Mouse (Mus musculus) ES-E14 (cell line): ENCODE data around the gene Cc2d2a.

Source experiments
- CHD2 ChIP-seq: IDR thresholded peaks from 2 replicates; pipeline ENCODE4 v1.6.1; 2014; ENCODE audit warnings: mild to moderate bottlenecking, low read depth, low read length, inconsistent platforms
- HCFC1 ChIP-seq: IDR thresholded peaks from 2 replicates; pipeline ENCODE4 v1.6.1; 2012; ENCODE audit warnings: low read length, inconsistent platforms, borderline replicate concordance; ENCODE audit not compliant: insufficient read depth
- MAFK ChIP-seq: IDR thresholded peaks from 2 replicates; pipeline ENCODE4 v1.6.1; 2014; ENCODE audit warnings: mild to moderate bottlenecking, low read depth, low read length, inconsistent platforms; ENCODE audit not compliant: insufficient read depth
- ZNF384 ChIP-seq: IDR thresholded peaks from 2 replicates; pipeline ENCODE4 v1.6.1; 2012; ENCODE audit warnings: low read depth, low read length, inconsistent platforms

GRCm38 (mm10) chr5:43663531-43663930 is 1.4 kb downstream of the Cc2d2a start:
- TF ChIP-seq ZNF384 (no peak), CHD2 (no peak), MAFK (no peak), HCFC1 (no peak)
